Mouse (Mus musculus) bone marrow, adult 2 months (tissue): ENCODE measurements around the gene Egfr.

Source experiments
- CTCF ChIP-seq: fragments of 200-500 bp; IDR thresholded peaks from 2 replicates; pipeline ENCODE4 v1.5.1; 2011; ENCODE audit warnings: low read length, control low read depth; ENCODE audit not compliant: control insufficient read depth, insufficient read depth
- POLR2A ChIP-seq: fragments of 200-500 bp; IDR thresholded peaks from 2 replicates; pipeline ENCODE4 v1.6.1; 2011; ENCODE audit warnings: low read depth, mild to moderate bottlenecking, control low read depth, low read length, borderline replicate concordance; ENCODE audit not compliant: control insufficient read depth

DNA sequence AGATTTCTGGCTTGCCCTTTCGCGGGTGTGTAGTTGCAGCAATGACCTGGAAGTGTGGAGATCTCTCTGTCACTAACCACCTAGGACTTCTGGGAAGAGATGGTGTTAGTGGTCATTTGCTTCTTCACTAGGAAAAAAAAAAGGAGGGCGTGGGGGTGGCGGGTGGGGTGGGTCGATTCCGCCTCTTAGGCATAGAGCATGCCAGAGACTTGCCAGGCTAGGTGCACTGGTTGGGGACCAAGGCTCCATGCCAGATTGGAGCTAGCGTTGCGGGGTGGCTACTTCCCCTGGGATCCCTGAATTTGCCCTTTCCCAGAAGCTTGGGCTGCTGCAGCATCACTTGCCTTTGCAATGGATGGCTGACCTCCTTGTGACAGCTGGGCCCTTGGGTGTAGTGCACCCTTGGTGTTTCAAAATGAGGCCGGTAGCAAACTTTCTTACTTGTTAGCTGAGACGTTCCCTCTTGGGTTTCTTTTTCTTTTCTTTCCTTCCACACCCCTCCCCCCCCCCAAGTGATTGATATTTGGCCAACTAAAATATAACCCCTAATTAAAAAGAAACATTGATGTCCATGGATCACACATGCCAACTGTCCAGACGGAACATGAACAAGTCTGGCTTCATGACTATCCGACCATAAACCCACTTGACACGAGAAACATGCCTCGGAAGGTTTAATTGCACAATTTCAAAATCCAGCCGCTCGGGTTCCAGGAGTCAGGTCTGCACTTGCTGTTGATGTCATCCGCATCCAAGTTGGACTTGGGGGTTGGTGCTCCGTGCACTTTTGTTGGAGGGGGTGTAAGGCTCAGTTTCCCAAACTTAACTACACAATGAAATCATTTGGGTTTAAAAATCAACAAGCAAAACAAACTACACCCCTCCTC is 1.4 kb downstream of the Egfr start:
- TF ChIP-seq POLR2A (no peak), CTCF (no peak)
